Mouse (Mus musculus) thymus, adult 2 months (tissue): ENCODE data around the gene Rgs5. TPM values are rescaled to one million over a fixed set of nuclear protein-coding genes. Genes with fewer than 3 reads are reported as not detected.

Experiments used
- DNase-seq: peaks from one replicate; pipeline ENCODE4 v3.0.0; 2021
- H3K27ac ChIP-seq: fragments of 200-500 bp; 2 replicates; pipeline ENCODE4 v1.5.1; 2012; ENCODE audit warnings: low read length, control low read depth; ENCODE audit not compliant: control insufficient read depth, insufficient read depth
- H3K27me3 ChIP-seq: fragments of 200-500 bp; 2 replicates; pipeline ENCODE4 v1.6.1; 2012; ENCODE audit warnings: mild to moderate bottlenecking, low read length, moderate library complexity, mixed read lengths; ENCODE audit not compliant: control insufficient read depth, insufficient read depth
- H3K36me3 ChIP-seq: fragments of 200-500 bp; 2 replicates; pipeline ENCODE4 v1.6.1; 2012; ENCODE audit warnings: mild to moderate bottlenecking, low read length, moderate library complexity; ENCODE audit not compliant: control insufficient read depth, insufficient read depth
- H3K4me1 ChIP-seq: fragments of 200-500 bp; replicated peaks from 2 replicates; pipeline ENCODE4 v1.6.1; 2012; ENCODE audit warnings: low read length; ENCODE audit not compliant: control insufficient read depth, insufficient read depth
- H3K4me3 ChIP-seq: fragments of 200-500 bp; 2 replicates; pipeline ENCODE4 v1.5.1; 2012; ENCODE audit warnings: mild to moderate bottlenecking, low read length, control low read depth, moderate library complexity; ENCODE audit not compliant: control insufficient read depth, insufficient read depth
- CTCF ChIP-seq: fragments of 200-500 bp; IDR thresholded peaks from 2 replicates; pipeline ENCODE4 v1.5.1; 2012; ENCODE audit warnings: mild to moderate bottlenecking, control low read depth, low read length, moderate library complexity, borderline replicate concordance; ENCODE audit not compliant: control insufficient read depth, poor library complexity, insufficient read depth; ENCODE audit errors: extremely low read depth
- POLR2A ChIP-seq: fragments of 200-500 bp; IDR thresholded peaks from 2 replicates; pipeline ENCODE4 v1.6.1; 2012; ENCODE audit warnings: mild to moderate bottlenecking, low read length, control low read depth, moderate library complexity; ENCODE audit not compliant: control insufficient read depth, poor library complexity, insufficient read depth; ENCODE audit errors: extremely low read depth
- WGBS: fragments of 180-500 bp; shearing (Covaris S2); methylation state at CpG from one replicate; pipeline ENCODE4 v1.1.7; 2018; 5-methylcytosine and 5-hydroxymethylcytosine counted together
- polyA plus RNA-seq: library from polyadenylated mRNA; depleted of rRNA; stranded (reverse); fragments of >200 nt; gene quantifications from 2 replicates; pipeline ENCODE4 v1.2.3, GENCODE M21; 2012

The Rgs5 gene
- polyA plus RNA-seq, 1 experiment: 10.0 TPM

GRCm38 (mm10) chr1:169680455-169681208 lies 25.3 kb downstream of the Rgs5 start:
- 82% methylated on average over 9 of the region's 9 CpGs for WGBS
- no peak overlapping the region for H3K27ac ChIP-seq
- no peak overlapping the region for H3K4me3 ChIP-seq
- DNase-seq: no peak
- H3K36me3 ChIP-seq: no peaks in the 10 kb centered on the region
- H3K27me3 ChIP-seq: no peaks in the 10 kb centered on the region
- no peaks in the 10 kb centered on the region for H3K4me1 ChIP-seq
- TF ChIP-seq CTCF (no peak), POLR2A (no peak)

GRCm38 (mm10) chr1:169682775-169683497 lies 27.6 kb downstream of the Rgs5 start:
- no peaks in the 10 kb centered on the region for H3K27me3 ChIP-seq
- H3K4me3 ChIP-seq: no peak overlapping the region
- 85% methylated on average over 7 of the region's 7 CpGs for WGBS
- no peaks in the 10 kb centered on the region for H3K36me3 ChIP-seq
- no peak for TF ChIP-seq CTCF
- TF ChIP-seq POLR2A: no peak
- no peak for DNase-seq
- no peaks in the 10 kb centered on the region for H3K4me1 ChIP-seq
- no peak overlapping the region for H3K27ac ChIP-seq

GRCm38 (mm10) chr1:169685257-169685656 lies 30.0 kb downstream of the Rgs5 start:
- 90% methylated on average over 5 of the region's 5 CpGs for WGBS
- Histone ChIP-seq H3K27ac (no peak overlapping the region), H3K4me1 (no peaks in the 10 kb centered on the region), H3K4me3 (no peak overlapping the region), H3K27me3 (no peaks in the 10 kb centered on the region), H3K36me3 (no peaks in the 10 kb centered on the region)
- TF ChIP-seq POLR2A: no peak
- no peak for DNase-seq

GRCm38 (mm10) chr1:169693040-169693439 lies 37.7 kb downstream of the Rgs5 start:
- no peaks in the 10 kb centered on the region for H3K36me3 ChIP-seq
- no peak overlapping the region for H3K4me3 ChIP-seq
- no peak for TF ChIP-seq POLR2A
- no peak for TF ChIP-seq CTCF
- no peak overlapping the region for H3K27ac ChIP-seq
- WGBS: 95% methylated on average over 2 of the region's 2 CpGs
- no peaks in the 10 kb centered on the region for H3K27me3 ChIP-seq
- no peaks in the 10 kb centered on the region for H3K4me1 ChIP-seq
- no peak for DNase-seq

- H3K27ac ChIP-seq: no peak overlapping the region
- no peak overlapping the region for H3K4me3 ChIP-seq
- no peaks in the 10 kb centered on the region for H3K36me3 ChIP-seq
- H3K27me3 ChIP-seq: no peaks in the 10 kb centered on the region
- no peak for DNase-seq
- H3K4me1 ChIP-seq: no peaks in the 10 kb centered on the region
- WGBS: 79% methylated on average over 3 of the region's 3 CpGs
- no peak for TF ChIP-seq CTCF
- no peak for TF ChIP-seq POLR2A
These were observed 38.2 kb downstream of the Rgs5 start for GRCm38 (mm10) chr1:169693537-169693936.

- WGBS: 86% methylated on average over 3 of the region's 3 CpGs
- Histone ChIP-seq H3K27ac (no peak overlapping the region), H3K36me3 (no peaks in the 10 kb centered on the region)
These were observed 40.1 kb downstream of the Rgs5 start for GRCm38 (mm10) chr1:169695356-169695755.

GRCm38 (mm10) chr1:169697236-169697635 lies 41.9 kb downstream of the Rgs5 start:
- no peak for TF ChIP-seq CTCF
- TF ChIP-seq POLR2A: no peak
- Histone ChIP-seq H3K4me1 (no peaks in the 10 kb centered on the region), H3K4me3 (no peak overlapping the region), H3K27ac (no peak overlapping the region), H3K36me3 (no peaks in the 10 kb centered on the region), H3K27me3 (no peaks in the 10 kb centered on the region)
- 74% methylated on average over 4 of the region's 4 CpGs for WGBS
- no peak for DNase-seq

More at GRCm38 (mm10) chr1:169695356-169695755, 40.1 kb downstream of the Rgs5 start:
- no peak for DNase-seq
- no peak for TF ChIP-seq CTCF
- no peak for TF ChIP-seq POLR2A
- no peaks in the 10 kb centered on the region for H3K4me1 ChIP-seq
- H3K27me3 ChIP-seq: no peaks in the 10 kb centered on the region
- no peak overlapping the region for H3K4me3 ChIP-seq
